Mouse (Mus musculus) liver, embryonic 14.5 days (tissue): ENCODE data around the gene Hmgn2. TPM values are rescaled to one million over a fixed set of nuclear protein-coding genes. Genes with fewer than 3 reads are reported as not detected.
A peak's percentile ranks its signal among the peaks of the same experiment; 100 is the strongest.

Experiments
- ATAC-seq: fragments of 200-750 bp; cut with Nextera tagmentation; 2 replicates; pipeline ENCODE4 v1.8.0; 2017; ENCODE audit warnings: moderate number of reproducible peaks, mild to moderate bottlenecking, moderate library complexity; ENCODE audit not compliant: insufficient read depth
- DNase-seq, 3 experiments: peaks; one replicate each; pipeline ENCODE4 v3.0.0-alpha.2; 2012 to 2013; ENCODE audit warnings: low read depth in 3 of 3, low spot score in 3 of 3
- H3K27ac ChIP-seq: fragments of 300-500 bp; sonication (generic); 2 replicates; pipeline ENCODE4 v1.5.1; 2014; ENCODE audit warnings: moderate library complexity, mild to moderate bottlenecking, control low read depth, inconsistent platforms
- H3K27me3 ChIP-seq: fragments of 300-500 bp; sonication (generic); 2 replicates; pipeline ENCODE4 v1.6.1; 2014; ENCODE audit warnings: mild to moderate bottlenecking, low read length, moderate library complexity; ENCODE audit not compliant: control insufficient read depth, insufficient read depth
- H3K36me3 ChIP-seq: fragments of 300-500 bp; sonication (generic); replicated peaks from 2 replicates; pipeline ENCODE4 v1.6.1; 2014; ENCODE audit warnings: low read depth; ENCODE audit not compliant: control insufficient read depth, insufficient read depth
- H3K4me1 ChIP-seq, 2 experiments: fragments of 200-500 bp in 1 of 2; fragments of 300-500 bp in 1 of 2; sonication (generic) in 1 of 2; replicated peaks; 2 replicates each; pipeline ENCODE4 v1.6.1; 2012 to 2014; ENCODE audit warnings: antibody characterized with exemption in 1 of 2, inconsistent platforms in 1 of 2, low read length in 1 of 2; ENCODE audit not compliant: control insufficient read depth in 2 of 2, insufficient read depth in 2 of 2
- H3K4me2 ChIP-seq: fragments of 300-500 bp; sonication (generic); 2 replicates; pipeline ENCODE4 v1.6.1; 2014; ENCODE audit warnings: low read depth, mild to moderate bottlenecking, control low read depth, moderate library complexity
- H3K4me3 ChIP-seq, 2 experiments: fragments of 200-500 bp in 1 of 2; fragments of 300-500 bp in 1 of 2; sonication (generic) in 1 of 2; 2 replicates each; pipeline ENCODE4 v1.5.1; 2012 to 2014; ENCODE audit warnings: low read depth in 2 of 2, low read length in 2 of 2, mild to moderate bottlenecking in 2 of 2, control low read depth in 1 of 2, inconsistent platforms in 1 of 2, moderate library complexity in 1 of 2; ENCODE audit not compliant: insufficient read depth in 1 of 2
- H3K9ac ChIP-seq: fragments of 300-500 bp; sonication (generic); replicated peaks from 2 replicates; pipeline ENCODE4 v1.6.1; 2014; ENCODE audit warnings: mild to moderate bottlenecking, control low read depth, moderate library complexity
- H3K9me3 ChIP-seq: fragments of 300-500 bp; sonication (generic); 2 replicates; pipeline ENCODE4 v1.6.1; 2016; ENCODE audit warnings: low read length, mixed read lengths; ENCODE audit not compliant: control insufficient read depth
- CTCF ChIP-seq: IDR thresholded peaks from 2 replicates; pipeline ENCODE4 v1.5.1; 2016; ENCODE audit warnings: antibody characterized with exemption, low read depth, control low read depth
- EP300 ChIP-seq: IDR thresholded peaks from 2 replicates; pipeline ENCODE4 v1.6.1; 2016; ENCODE audit warnings: antibody characterized with exemption, low read depth
- WGBS: fragments of 180-500 bp; shearing (Covaris S2); extraction: QIAGEN DNeasy Blood & Tissue Kit; methylation state at CpG from one replicate; pipeline ENCODE4 v1.1.7; 2014; ENCODE audit not compliant: insufficient replicate concordance; 5-methylcytosine and 5-hydroxymethylcytosine counted together
- polyA plus RNA-seq, 2 experiments: library from polyadenylated mRNA; depleted of rRNA in 1 of 2; stranded (reverse) in 1 of 2; unstranded in 1 of 2; fragments of >200 nt; fragmentation: Nextera tagmentation in 1 of 2; extraction: Ambion mirVana in 1 of 2; gene quantifications; 2 replicates each; pipeline versions ENCODE4 v1.2.1 to v1.2.3; 2012 to 2014

The Hmgn2 gene
- polyA plus RNA-seq (2012; rRNA removed) (120 and 233 TPM in 2 replicates), polyA plus RNA-seq (2014; fragmentation: Nextera tagmentation; extraction: Ambion mirVana) (665 and 670 TPM in 2 replicates)

- Histone ChIP-seq H3K27ac (peak within 1 kb of the TSS; percentile 89), H3K4me3 (peak within 1 kb of the TSS; percentile 72 to 86), H3K9ac (peak within 1 kb of the TSS; percentile 95), H3K27me3 (no peaks in the 10 kb centered on the region), H3K4me2 (peak within 1 kb of the TSS; percentile 100), H3K36me3 (peaks cover 26% of the 10 kb centered on the region), H3K4me1 (peaks cover 14 to 16% of the 10 kb centered on the region in 2 experiments), H3K9me3 (no peaks in the 10 kb centered on the region)
- DNase-seq (peak; percentile 38 to 46 (median 42)), ATAC-seq (peak; percentile 60)
- 2% methylated on average over 42 of the region's 42 CpGs for WGBS
- TF ChIP-seq EP300 (no peak), CTCF (no peak)
Observed at GRCm38 (mm10) chr4:133968150-133968921, at the start of gene Hmgn2. TSS of gene Hmgn2 (minus strand) at chr4:133968650.

DNA sequence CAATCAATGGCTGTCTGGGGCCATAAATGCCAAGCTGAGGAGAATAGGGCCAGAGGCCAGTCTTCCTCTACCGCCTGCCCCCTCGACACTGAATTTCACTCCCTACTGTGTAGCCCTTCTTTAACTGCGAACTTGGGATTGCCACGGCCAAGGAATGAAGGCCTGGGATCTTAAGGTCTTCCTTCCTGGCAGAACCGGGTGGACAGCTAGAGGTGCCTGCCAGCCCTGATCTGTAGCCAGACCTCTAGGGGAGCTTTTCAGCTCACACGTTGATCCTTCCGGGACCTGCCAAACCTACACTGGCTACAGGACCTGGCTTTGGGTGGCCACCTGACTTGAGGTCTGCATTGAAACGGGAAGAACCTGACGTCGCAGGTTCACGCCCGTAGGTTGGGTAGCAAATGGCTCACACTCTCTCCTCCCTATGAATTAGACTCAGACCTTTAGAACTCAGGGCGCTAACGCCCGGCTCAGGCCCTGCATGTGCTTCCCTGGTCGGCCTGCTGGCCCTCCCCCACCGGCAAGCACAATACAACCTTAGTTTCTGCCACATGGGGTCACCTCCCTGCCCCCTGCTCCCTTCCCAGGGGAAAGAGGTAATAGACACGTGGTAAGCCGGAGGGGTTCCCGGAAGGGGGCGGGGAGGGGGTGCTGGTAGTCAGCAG, 48.9 kb upstream of the Hmgn2 start:
- 8% methylated on average over 21 of the region's 21 CpGs for WGBS
- peak; percentile 31; the same call in 1 of the 2 replicates for ATAC-seq
- Histone ChIP-seq H3K27me3 (peaks cover 47% of the 10 kb centered on the region), H3K4me1 (no peaks in the 10 kb centered on the region; a peak in 1 of 4 replicates), H3K9ac (no peak overlapping the region), H3K4me2 (peak overlapping the region; percentile 34), H3K4me3 (peak overlapping the region; percentile 12 to 28; a peak in 3 of 4 replicates), H3K27ac (no peak overlapping the region), H3K9me3 (no peaks in the 10 kb centered on the region), H3K36me3 (no peaks in the 10 kb centered on the region)
- TF ChIP-seq EP300 (no peak), CTCF (no peak)
- no peak for DNase-seq

DNA sequence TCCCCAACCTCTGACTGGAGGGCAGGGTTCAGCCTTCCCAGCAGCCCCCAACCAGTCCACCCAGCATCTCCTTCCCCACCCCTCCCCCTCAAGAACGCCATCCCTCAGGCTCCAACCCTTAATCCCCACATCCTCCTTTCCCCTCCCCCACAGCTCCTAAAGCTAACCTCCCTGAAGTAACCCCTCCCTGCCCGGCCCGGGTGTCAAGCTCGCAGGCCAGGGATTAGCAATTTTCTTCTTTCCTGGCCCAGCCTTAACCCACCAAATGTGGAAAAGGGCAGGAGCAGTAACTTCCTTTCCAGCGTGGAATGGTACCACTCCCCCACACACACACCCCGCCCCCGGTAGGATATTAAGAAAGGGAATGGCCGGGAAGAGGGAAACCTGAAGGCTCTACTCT, 48.3 kb upstream of the Hmgn2 start:
- no peak for TF ChIP-seq EP300
- no peak for TF ChIP-seq CTCF
- Histone ChIP-seq H3K9me3 (no peaks in the 10 kb centered on the region), H3K4me3 (0 out of 4 replicates have a peak overlapping the region, but pooled peaks of 1 of the 2 experiments have one; percentile 2), H3K4me1 (peaks cover 0 to 4% of the 10 kb centered on the region in 2 experiments; a peak in 1 of 4 replicates), H3K27me3 (peaks cover 47% of the 10 kb centered on the region), H3K36me3 (no peaks in the 10 kb centered on the region), H3K4me2 (peak overlapping the region; percentile 34; the same call in 1 of the 2 replicates), H3K9ac (no peak overlapping the region), H3K27ac (no peak overlapping the region)
- no peak for ATAC-seq
- 14% methylated on average over 8 of the region's 8 CpGs for WGBS
- DNase-seq: no peak

GRCm38 (mm10) chr4:134016208-134016607, 47.8 kb upstream of the Hmgn2 start:
- Histone ChIP-seq H3K4me3 (no peak overlapping the region), H3K9ac (no peak overlapping the region), H3K36me3 (no peaks in the 10 kb centered on the region), H3K9me3 (no peaks in the 10 kb centered on the region), H3K27me3 (peaks cover 47% of the 10 kb centered on the region), H3K4me2 (no peak overlapping the region), H3K27ac (no peak overlapping the region), H3K4me1 (peaks cover 0 to 4% of the 10 kb centered on the region in 2 experiments; a peak in 1 of 4 replicates)
- no peak for TF ChIP-seq CTCF
- TF ChIP-seq EP300: no peak
- DNase-seq (no peak), ATAC-seq (no peak)
- 20% methylated on average over 7 of the region's 7 CpGs for WGBS
